Mouse (Mus musculus) lung, adult 2 months (tissue): ENCODE results near the gene Duoxa1.

Experiments
- CTCF ChIP-seq: fragments of 200-500 bp; IDR thresholded peaks from 2 replicates; pipeline ENCODE4 v1.5.1; 2011; ENCODE audit warnings: mild to moderate bottlenecking, low read length, control low read depth; ENCODE audit not compliant: insufficient read depth
- POLR2A ChIP-seq: fragments of 200-500 bp; IDR thresholded peaks from 2 replicates; pipeline ENCODE4 v1.6.1; 2011; ENCODE audit warnings: low read depth, mild to moderate bottlenecking, control low read depth, low read length, borderline replicate concordance; ENCODE audit errors: extremely low read depth

GRCm38 (mm10) chr2:122324586-122324985 is 11.1 kb upstream of the Duoxa1 start:
- TF ChIP-seq CTCF (no peak), POLR2A (no peak)
